Mouse (Mus musculus) liver, embryonic 15.5 days (tissue): ENCODE data around the gene Fam189a1. TPM values are rescaled to one million over a fixed set of nuclear protein-coding genes. Genes with fewer than 3 reads are reported as not detected.

Experiments used
- ATAC-seq: fragments of 200-750 bp; cut with Nextera tagmentation; 2 replicates; pipeline ENCODE4 v1.8.0; 2017; ENCODE audit warnings: moderate number of reproducible peaks, mild to moderate bottlenecking, moderate library complexity; ENCODE audit not compliant: insufficient read depth
- H3K27ac ChIP-seq: fragments of 300-500 bp; sonication (generic); replicated peaks from 2 replicates; pipeline ENCODE4 v1.5.1; 2015; ENCODE audit warnings: mild to moderate bottlenecking, inconsistent platforms
- H3K27me3 ChIP-seq: fragments of 300-500 bp; sonication (generic); 2 replicates; pipeline ENCODE4 v1.6.1; 2015; ENCODE audit warnings: mild to moderate bottlenecking, inconsistent platforms
- H3K36me3 ChIP-seq: fragments of 300-500 bp; sonication (generic); replicated peaks from 2 replicates; pipeline ENCODE4 v1.6.1; 2015; ENCODE audit warnings: moderate library complexity, mild to moderate bottlenecking, inconsistent platforms
- H3K4me1 ChIP-seq: fragments of 300-500 bp; sonication (generic); replicated peaks from 2 replicates; pipeline ENCODE4 v1.6.1; 2015; ENCODE audit warnings: inconsistent platforms
- H3K4me2 ChIP-seq: fragments of 300-500 bp; sonication (generic); 2 replicates; pipeline ENCODE4 v1.6.1; 2015; ENCODE audit warnings: moderate library complexity, mild to moderate bottlenecking, inconsistent platforms
- H3K4me3 ChIP-seq: fragments of 300-500 bp; sonication (generic); replicated peaks from 2 replicates; pipeline ENCODE4 v1.5.1; 2015; ENCODE audit warnings: mild to moderate bottlenecking, inconsistent platforms
- H3K9ac ChIP-seq: fragments of 300-500 bp; sonication (generic); 2 replicates; pipeline ENCODE4 v1.6.1; 2015; ENCODE audit warnings: moderate library complexity, mild to moderate bottlenecking, inconsistent platforms
- H3K9me3 ChIP-seq: fragments of 300-500 bp; sonication (generic); replicated peaks from 2 replicates; pipeline ENCODE4 v1.6.1; 2016; ENCODE audit warnings: inconsistent platforms
- WGBS: fragments of 180-500 bp; shearing (Covaris S2); methylation state at CpG from one replicate; pipeline ENCODE4 v1.1.7; 2015; ENCODE audit warnings: mixed read lengths; ENCODE audit not compliant: insufficient replicate concordance; 5-methylcytosine and 5-hydroxymethylcytosine counted together
- microRNA-seq: library from miRNA; unstranded; fragments of <30 nt; microRNA quantifications from one replicate; pipeline ENCODE4, GENCODE M21; 2016
- polyA plus RNA-seq: library from polyadenylated mRNA; unstranded; fragments of >200 nt; fragmentation: Nextera tagmentation; extraction: Ambion mirVana; gene quantifications from 2 replicates; pipeline ENCODE4 v1.2.1, GENCODE M21; 2015

Fam189a1 gene
- polyA plus RNA-seq, 1 experiment from 2014 or later, result not detected

DNA sequence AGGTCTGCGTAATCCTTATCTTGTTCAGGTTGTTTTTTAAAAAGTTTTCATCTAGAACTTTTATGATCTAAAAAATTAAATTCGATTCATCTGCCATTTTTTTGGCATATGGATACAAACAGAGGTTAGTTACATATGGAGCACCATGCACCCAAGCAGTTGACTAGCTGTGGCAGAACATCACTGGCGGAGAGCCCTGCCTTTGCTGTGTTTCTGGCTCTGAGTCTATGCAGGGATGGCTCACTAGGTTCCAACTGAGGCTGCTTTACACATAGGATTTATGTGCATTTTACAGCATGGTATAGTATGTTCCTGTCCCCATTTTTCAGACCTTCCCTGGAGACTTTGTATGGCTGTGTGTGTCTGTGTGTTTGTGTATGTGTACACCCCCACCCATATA lies 433.1 kb downstream of the Fam189a1 start:
- no peak for ATAC-seq

DNA sequence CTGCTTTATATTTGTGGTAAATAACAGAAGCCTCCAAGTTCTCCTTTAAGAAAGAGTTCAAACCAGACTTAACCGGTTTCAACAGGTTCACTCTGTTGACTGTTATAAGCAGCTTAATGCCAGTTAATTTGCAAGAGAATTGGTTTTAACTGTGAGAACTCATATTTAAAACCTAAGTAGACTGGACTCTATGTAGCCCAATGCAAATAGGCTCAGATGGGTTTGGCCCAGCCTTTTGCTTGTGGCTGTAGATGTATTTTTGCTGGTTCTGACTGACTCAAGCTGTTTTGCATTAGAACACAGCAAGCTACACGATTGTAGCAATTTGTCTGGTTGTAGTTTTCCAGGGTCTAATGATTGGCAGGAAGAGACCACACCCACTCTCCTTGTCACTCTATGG lies 440.1 kb downstream of the Fam189a1 start:
- WGBS, result 51% methylated on average over 2 of the region's 2 CpGs

More for the DNA sequence above, 433.1 kb downstream of the Fam189a1 start:
- H3K27ac ChIP-seq, result no peak overlapping the region
- WGBS, result 51% methylated on average over 3 of the region's 3 CpGs
- H3K36me3 ChIP-seq, result no peaks in the 10 kb centered on the region
- no peak overlapping the region for H3K9ac ChIP-seq
- no peaks in the 10 kb centered on the region for H3K27me3 ChIP-seq
- H3K4me3 ChIP-seq, result no peak overlapping the region
- no peaks in the 10 kb centered on the region for H3K4me1 ChIP-seq
- no peaks in the 10 kb centered on the region for H3K9me3 ChIP-seq
- H3K4me2 ChIP-seq, result no peak overlapping the region

DNA sequence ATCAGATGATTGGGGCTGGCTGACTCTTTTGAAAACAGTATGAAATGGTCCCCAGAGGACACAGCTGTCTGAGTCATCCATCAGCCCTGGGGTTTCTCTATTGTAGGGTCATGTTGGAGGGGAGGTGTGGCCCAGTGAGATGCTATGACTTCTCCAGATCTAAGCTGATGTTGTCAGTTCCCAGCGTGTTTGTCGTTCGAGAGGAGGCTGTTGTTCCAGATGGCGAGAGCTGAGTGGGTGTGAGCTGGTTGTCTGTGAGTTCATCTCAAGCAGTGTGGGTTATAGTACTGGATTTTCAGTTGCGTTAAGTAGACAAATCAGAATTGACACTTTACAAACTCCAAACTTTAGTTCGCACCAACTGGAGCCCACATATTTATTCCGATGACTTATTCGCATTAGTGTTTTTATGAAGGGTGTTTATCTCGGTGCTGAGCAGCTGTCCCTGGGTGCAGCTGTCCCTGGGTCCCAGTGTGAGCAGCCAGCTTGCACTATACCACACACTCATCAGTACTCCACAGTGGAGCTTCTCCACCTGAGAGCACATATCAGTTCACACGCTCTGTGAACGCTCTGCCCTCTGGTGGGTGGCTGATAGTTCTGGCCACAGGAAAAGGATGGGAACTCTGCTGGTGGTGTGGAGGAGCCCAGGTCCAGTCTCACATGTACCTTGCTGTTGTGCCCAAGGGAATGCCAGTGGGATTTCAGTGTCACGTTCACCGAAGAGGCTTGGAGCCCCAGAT lies 446.7 kb downstream of the Fam189a1 start:
- Histone ChIP-seq H3K27ac (no peak overlapping the region), H3K9ac (no peak overlapping the region), H3K4me1 (no peaks in the 10 kb centered on the region), H3K36me3 (no peaks in the 10 kb centered on the region), H3K4me2 (no peak overlapping the region), H3K4me3 (no peak overlapping the region), H3K9me3 (no peaks in the 10 kb centered on the region), H3K27me3 (no peaks in the 10 kb centered on the region)
- ATAC-seq, result no peak
- 70% methylated on average over 13 of the region's 13 CpGs for WGBS

More for the DNA sequence above, 440.1 kb downstream of the Fam189a1 start:
- Histone ChIP-seq H3K27ac (no peak overlapping the region), H3K27me3 (no peaks in the 10 kb centered on the region), H3K4me3 (no peak overlapping the region), H3K9me3 (no peaks in the 10 kb centered on the region), H3K4me2 (no peak overlapping the region), H3K4me1 (no peaks in the 10 kb centered on the region), H3K9ac (no peak overlapping the region), H3K36me3 (no peaks in the 10 kb centered on the region)
- no peak for ATAC-seq

DNA sequence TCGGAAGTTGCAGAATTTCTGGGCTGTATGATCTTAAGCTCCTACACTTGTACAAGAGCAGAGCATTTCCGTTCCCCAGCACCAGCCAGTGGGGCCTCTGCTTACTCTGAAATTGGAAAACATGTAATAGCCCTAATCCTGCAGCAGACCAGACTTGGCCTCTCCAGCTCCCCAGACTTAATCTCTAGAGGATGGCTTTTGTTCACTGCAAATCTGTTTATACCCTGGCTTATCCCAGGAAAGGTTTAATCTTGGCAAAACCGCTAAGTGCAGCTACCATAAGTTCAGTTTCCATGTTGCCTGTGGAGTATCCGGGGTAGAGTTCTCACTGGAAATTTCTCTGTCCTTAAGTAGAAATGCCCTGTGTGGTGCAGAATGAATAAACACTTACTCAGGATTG lies 448.2 kb downstream of the Fam189a1 start:
- Histone ChIP-seq H3K4me2 (no peak overlapping the region), H3K9me3 (0 out of 2 replicates have a peak, but pooled peaks cover 3% of the 10 kb centered on the region), H3K4me1 (no peaks in the 10 kb centered on the region), H3K27ac (no peak overlapping the region), H3K9ac (no peak overlapping the region), H3K27me3 (no peaks in the 10 kb centered on the region), H3K36me3 (no peaks in the 10 kb centered on the region), H3K4me3 (no peak overlapping the region)
- 64% methylated on average over 4 of the region's 4 CpGs for WGBS
- no peak for ATAC-seq

Small RNAs within 50 kb of the gene (microRNA-seq; reads per million reads assigned to microRNA genes)
- not detected for gene Gm25249
